Mouse (Mus musculus): ENCODE results near the gene Ramp1.

The Ramp1 gene

GRCm38 (mm10) chr1:91199793-91200192 is 20.2 kb downstream of the Ramp1 start:
- CTCF ChIA-PET: no interaction called here

- CTCF ChIA-PET: interaction anchor here (0.6 kb wide), 1 partner anchor 43 kb away, joined by 3 read pairs; no protein-coding TSS in a partner anchor
Observed at GRCm38 (mm10) chr1:91201122-91201521, 21.5 kb downstream of the Ramp1 start.

GRCm38 (mm10) chr1:91204221-91204765 is 24.7 kb downstream of the Ramp1 start:
- CTCF ChIA-PET: no interaction called here

- CTCF ChIA-PET: no interaction called here
Observed at GRCm38 (mm10) chr1:91205651-91206050, 26.0 kb downstream of the Ramp1 start.

- CTCF ChIA-PET: no interaction called here
Observed at GRCm38 (mm10) chr1:91206336-91206735, 26.7 kb downstream of the Ramp1 start.

- CTCF ChIA-PET: no interaction called here
Observed at GRCm38 (mm10) chr1:91206873-91207272, 27.3 kb downstream of the Ramp1 start.

GRCm38 (mm10) chr1:91207334-91208074 is 27.9 kb downstream of the Ramp1 start:
- CTCF ChIA-PET: no interaction called here

- CTCF ChIA-PET: no interaction called here
Observed at GRCm38 (mm10) chr1:91209343-91209742, 29.7 kb downstream of the Ramp1 start.

GRCm38 (mm10) chr1:91209785-91210184 is 30.2 kb downstream of the Ramp1 start:
- CTCF ChIA-PET: no interaction called here

- CTCF ChIA-PET: no interaction called here
Observed at GRCm38 (mm10) chr1:91211099-91211498, 31.5 kb downstream of the Ramp1 start.

- CTCF ChIA-PET: interaction anchor here (0.6 kb wide), 1 partner anchor 26 kb away, joined by 3 read pairs; no protein-coding TSS in a partner anchor
Observed at GRCm38 (mm10) chr1:91211591-91212008, 32.0 kb downstream of the Ramp1 start.

- CTCF ChIA-PET: interaction anchor here (0.8 kb wide), 1 partner anchor 34 kb away, joined by 3 read pairs; no protein-coding TSS in a partner anchor
Observed at GRCm38 (mm10) chr1:91215264-91215663, 35.6 kb downstream of the Ramp1 start.

- CTCF ChIA-PET: interaction anchor here (0.8 kb wide), 1 partner anchor 35 kb away, joined by 3 read pairs; no protein-coding TSS in a partner anchor
Observed at GRCm38 (mm10) chr1:91215981-91216380, 36.4 kb downstream of the Ramp1 start.

GRCm38 (mm10) chr1:91216504-91217267 is 37.1 kb downstream of the Ramp1 start:
- CTCF ChIA-PET: no interaction called here

GRCm38 (mm10) chr1:91219641-91220321 is 40.2 kb downstream of the Ramp1 start:
- CTCF ChIA-PET: no interaction called here

- CTCF ChIA-PET: no interaction called here
Observed at GRCm38 (mm10) chr1:91220322-91220672, 40.7 kb downstream of the Ramp1 start.

- CTCF ChIA-PET: no interaction called here
Observed at GRCm38 (mm10) chr1:91226562-91226961, 46.9 kb downstream of the Ramp1 start.

GRCm38 (mm10) chr1:91227381-91228054 is 47.9 kb downstream of the Ramp1 start:
- CTCF ChIA-PET: no interaction called here

GRCm38 (mm10) chr1:91231142-91231541 is 51.5 kb downstream of the Ramp1 start:
- CTCF ChIA-PET: interaction anchor here (0.7 kb wide), 1 partner anchor 51 kb away, joined by 3 read pairs; no protein-coding TSS in a partner anchor

- CTCF ChIA-PET: no interaction called here
Observed at GRCm38 (mm10) chr1:91231896-91232295, 52.3 kb downstream of the Ramp1 start.

- CTCF ChIA-PET: no interaction called here
Observed at GRCm38 (mm10) chr1:91235395-91235794, 55.8 kb downstream of the Ramp1 start.

GRCm38 (mm10) chr1:91237676-91238075 is 58.1 kb downstream of the Ramp1 start:
- CTCF ChIA-PET: no interaction called here
